Mouse (Mus musculus): ENCODE data around the gene Mdm2. TPM values are rescaled to one million over a fixed set of nuclear protein-coding genes. Genes with fewer than 3 reads are reported as not detected.

Mdm2 gene
- polyA plus RNA-seq, 1 experiment from 2014 or later = 71.1 TPM

DNA sequence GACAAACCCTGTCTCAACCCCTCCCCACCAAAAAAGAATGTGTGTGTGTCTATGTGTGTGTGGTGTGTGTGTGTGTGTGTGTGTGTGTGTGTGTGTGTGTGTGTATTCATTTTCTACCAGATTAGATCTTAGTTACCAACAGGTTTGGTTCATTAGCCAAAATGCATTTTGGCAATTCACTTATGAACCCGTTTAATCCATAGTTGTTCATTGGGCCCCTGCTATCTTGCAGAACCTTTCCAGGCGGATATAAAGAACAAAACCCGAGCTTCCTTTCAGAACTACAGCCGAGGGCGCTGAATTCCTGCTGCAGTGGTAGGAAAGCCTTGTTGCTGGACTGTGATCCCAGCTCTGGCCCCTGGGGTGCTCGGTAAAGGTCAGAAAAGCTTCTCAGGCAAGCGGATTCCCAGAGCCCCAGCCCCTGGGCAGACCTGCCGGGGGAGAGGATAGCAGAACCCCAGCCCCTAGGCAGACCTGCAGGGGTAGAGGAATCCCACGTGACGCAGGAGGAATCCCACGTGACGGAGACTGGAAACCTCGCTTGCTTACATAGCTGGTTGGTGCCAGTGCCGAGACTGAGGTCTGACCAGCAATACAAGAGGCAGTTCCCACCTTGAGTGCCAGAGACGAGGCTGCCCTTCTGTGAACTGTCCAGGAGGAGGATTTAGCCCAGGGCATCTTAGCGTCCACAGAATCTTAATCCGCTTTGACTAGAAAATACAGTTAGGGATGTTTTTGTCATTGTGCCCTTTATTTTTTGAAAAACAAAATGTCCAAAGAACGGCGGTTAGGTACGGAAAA lies 69.0 kb downstream of the Mdm2 start:
- Histone ChIP-seq H3K4me3 (replicated peaks; ENCODE audit: low read length) (no peak overlapping the region), H3K4me1 (replicated peaks; ENCODE audit: control insufficient read depth, insufficient read depth, low read length) (no peaks in the 10 kb centered on the region), H3K27me3 (replicated peaks; ENCODE audit: control insufficient read depth, insufficient read depth, low read length) (no peaks in the 10 kb centered on the region), H3K36me3 (ENCODE audit: control insufficient read depth, insufficient read depth) (no peaks in the 10 kb centered on the region), H3K9me3 (ENCODE audit: control insufficient read depth, low read length) (no peaks in the 10 kb centered on the region), H3K4me2 (ENCODE audit: low read length) (peak overlapping the region; percentile 10; the same call in 1 of the 2 replicates), H3K27ac (ENCODE audit: low read length) (no peak overlapping the region), H3K9ac (replicated peaks; ENCODE audit: low read depth, low read length) (no peak overlapping the region)
- 45% methylated on average over 20 of the region's 20 CpGs for WGBS
- no peak for ATAC-seq

DNA sequence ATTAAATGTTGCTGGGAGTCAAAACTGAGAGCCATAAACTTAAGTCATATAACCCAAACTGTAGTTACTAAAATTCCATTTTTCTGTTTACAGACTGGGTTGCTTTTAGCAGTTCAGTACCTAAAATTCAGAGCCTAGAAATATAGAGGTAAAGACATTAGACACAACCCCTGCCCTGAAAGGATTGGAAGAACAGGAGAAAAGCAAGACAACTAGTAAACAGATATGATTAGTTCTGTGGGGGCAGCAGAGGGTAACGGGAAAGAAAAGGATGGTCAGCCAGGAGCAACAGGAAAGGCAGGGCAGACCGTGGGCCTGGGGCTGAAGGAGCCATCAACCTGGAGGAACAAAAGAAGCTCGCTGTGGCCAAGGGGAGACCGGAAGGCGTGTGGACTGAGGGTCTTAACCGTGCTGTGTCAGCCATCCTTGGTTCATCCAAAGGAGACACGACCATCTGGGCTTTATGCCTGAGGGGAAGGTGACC lies 69.9 kb downstream of the Mdm2 start:
- Histone ChIP-seq H3K27me3 (replicated peaks; ENCODE audit: control insufficient read depth, insufficient read depth, low read length) (no peaks in the 10 kb centered on the region), H3K4me2 (ENCODE audit: low read length) (no peak overlapping the region), H3K36me3 (ENCODE audit: control insufficient read depth, insufficient read depth) (no peaks in the 10 kb centered on the region), H3K9me3 (ENCODE audit: control insufficient read depth, low read length) (no peaks in the 10 kb centered on the region), H3K27ac (ENCODE audit: low read length) (no peak overlapping the region), H3K4me1 (replicated peaks; ENCODE audit: control insufficient read depth, insufficient read depth, low read length) (no peaks in the 10 kb centered on the region), H3K9ac (replicated peaks; ENCODE audit: low read depth, low read length) (no peak overlapping the region), H3K4me3 (replicated peaks; ENCODE audit: low read length) (no peak overlapping the region)
- ATAC-seq = no peak
- 83% methylated on average over 7 of the region's 7 CpGs for WGBS

- Histone ChIP-seq H3K4me3 (replicated peaks; ENCODE audit: low read length) (no peak overlapping the region), H3K9ac (replicated peaks; ENCODE audit: low read depth, low read length) (no peak overlapping the region), H3K9me3 (ENCODE audit: control insufficient read depth, low read length) (no peaks in the 10 kb centered on the region), H3K4me2 (ENCODE audit: low read length) (no peak overlapping the region), H3K27me3 (replicated peaks; ENCODE audit: control insufficient read depth, insufficient read depth, low read length) (no peaks in the 10 kb centered on the region), H3K4me1 (replicated peaks; ENCODE audit: control insufficient read depth, insufficient read depth, low read length) (no peaks in the 10 kb centered on the region), H3K27ac (ENCODE audit: low read length) (no peak overlapping the region), H3K36me3 (ENCODE audit: control insufficient read depth, insufficient read depth) (no peaks in the 10 kb centered on the region)
- 67% methylated on average over 21 of the region's 21 CpGs for WGBS
- ATAC-seq = no peak
Measured at GRCm38 (mm10) chr10:117639899-117640594, 70.5 kb downstream of the Mdm2 start.

DNA sequence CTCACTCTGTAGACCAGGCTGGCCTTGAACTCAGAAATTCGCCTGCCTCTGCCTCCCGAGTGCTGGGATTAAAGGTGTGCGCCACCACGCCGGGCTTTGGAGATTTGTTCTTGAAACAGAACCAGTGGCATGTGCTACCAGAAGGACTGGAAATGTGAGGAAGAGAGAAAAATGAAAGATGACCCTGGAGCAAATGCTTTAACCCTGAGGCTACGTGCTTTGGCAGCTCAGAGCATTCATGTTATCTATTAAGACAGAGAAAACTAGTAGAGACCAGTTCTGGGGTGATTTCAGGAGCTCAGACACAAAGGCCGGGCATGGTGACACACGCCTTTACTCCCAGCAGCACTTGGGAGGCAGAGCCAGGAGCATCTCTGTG lies 71.3 kb downstream of the Mdm2 start:
- WGBS = 93% methylated on average over 8 of the region's 8 CpGs
- no peaks in the 10 kb centered on the region for H3K36me3 ChIP-seq (ENCODE audit: control insufficient read depth, insufficient read depth)
- no peak overlapping the region for H3K4me3 ChIP-seq (replicated peaks; ENCODE audit: low read length)
- H3K9me3 ChIP-seq (ENCODE audit: control insufficient read depth, low read length) = no peaks in the 10 kb centered on the region
- H3K27ac ChIP-seq (ENCODE audit: low read length) = no peak overlapping the region
- H3K9ac ChIP-seq (replicated peaks; ENCODE audit: low read depth, low read length) = no peak overlapping the region
- H3K4me2 ChIP-seq (ENCODE audit: low read length) = no peak overlapping the region
- H3K4me1 ChIP-seq (replicated peaks; ENCODE audit: control insufficient read depth, insufficient read depth, low read length) = no peaks in the 10 kb centered on the region
- no peaks in the 10 kb centered on the region for H3K27me3 ChIP-seq (replicated peaks; ENCODE audit: control insufficient read depth, insufficient read depth, low read length)
- ATAC-seq = no peak

Other genes starting within 250 kb of the Mdm2 start
- gene Cpm, start 81.3 kb downstream of the Mdm2 start, polyA plus RNA-seq (2015; fragmentation: Nextera tagmentation; extraction: Ambion mirVana) = 4.5 and 4.6 TPM in 2 replicates
- gene Slc35e3, start 35.6 kb upstream of the Mdm2 start, polyA plus RNA-seq (2015; fragmentation: Nextera tagmentation; extraction: Ambion mirVana) = 29.0 and 31.8 TPM in 2 replicates
- 57.9 and 65.5 TPM in 2 replicates for gene Nup107, start 81.9 kb upstream of the Mdm2 start, polyA plus RNA-seq (2015; fragmentation: Nextera tagmentation; extraction: Ambion mirVana)
- 145 and 155 TPM in 2 replicates for gene Rap1b, start 135.3 kb upstream of the Mdm2 start, polyA plus RNA-seq (2015; fragmentation: Nextera tagmentation; extraction: Ambion mirVana)